Mouse (Mus musculus) adrenal gland, adult 2 months (tissue): Measurements from ENCODE around the gene Spryd3. TPM values are rescaled to one million over a fixed set of nuclear protein-coding genes. Genes with fewer than 3 reads are reported as not detected.
"Not testable (repeated sequence)": the region's sequence is repeated elsewhere in the genome, so short reads cannot be mapped to it uniquely, and the experiment has no call there.

Experiments used
- DNase-seq: peaks from one replicate; pipeline ENCODE4 v3.0.0; 2021
- polyA plus RNA-seq: library from polyadenylated mRNA; depleted of rRNA; stranded (reverse); fragments of >200 nt; gene quantifications from 2 replicates; pipeline ENCODE4 v1.2.3, GENCODE M21; 2012
- total RNA-seq, 2 experiments: library from RNA; stranded (reverse); gene quantifications; 2 replicates each; pipeline ENCODE4 v1.2.3; 2021

The Spryd3 gene
- total and polyA plus RNA-seq, 3 experiments, result 27.4 to 48.9 (median 48.4) TPM

DNA sequence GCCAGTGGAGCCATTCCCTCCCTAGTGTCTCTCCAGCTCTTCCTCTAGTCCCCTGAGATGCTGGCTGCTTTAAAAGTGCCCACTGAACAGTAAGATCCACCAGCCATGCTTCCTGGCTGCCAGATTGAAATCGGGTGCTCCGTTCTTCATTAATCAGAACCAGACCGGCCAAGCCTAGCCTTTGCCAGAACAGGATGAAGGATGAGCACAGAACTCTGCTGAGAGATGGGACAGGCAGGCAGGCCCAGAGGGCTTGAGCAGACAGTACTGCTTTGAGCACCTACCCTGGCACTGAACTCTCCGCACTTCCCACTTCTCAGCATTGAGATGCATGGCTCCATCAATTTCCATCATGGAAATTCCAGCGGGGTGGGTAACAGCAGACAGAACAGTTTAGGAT, 36.8 kb downstream of the Spryd3 start:
- DNase-seq, result peak; percentile 16

GRCm38 (mm10) chr15:102097991-102098555, 38.0 kb downstream of the Spryd3 start:
- DNase-seq, result peak; percentile 6

- DNase-seq, result peak; percentile 42
These were observed 38.7 kb downstream of the Spryd3 start for GRCm38 (mm10) chr15:102097147-102097915.

DNA sequence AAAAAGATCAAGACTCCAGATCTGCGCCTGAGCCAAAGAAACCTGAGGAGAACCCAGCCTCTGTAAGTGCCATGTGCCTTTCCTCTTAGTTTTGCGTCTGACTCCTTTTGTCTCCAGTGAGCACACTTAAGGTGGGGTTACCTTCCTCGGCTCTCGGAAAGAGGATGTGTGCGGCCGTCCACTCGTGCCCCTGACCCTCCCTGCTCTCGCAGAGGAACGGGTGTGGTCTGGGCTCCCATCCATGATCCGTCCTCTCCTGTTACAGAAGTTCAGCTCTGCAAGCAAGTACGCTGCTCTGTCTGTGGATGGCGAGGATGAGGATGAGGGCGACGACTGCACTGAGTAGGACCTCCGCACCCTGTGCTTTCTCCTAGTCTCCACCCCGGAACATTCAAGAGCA, 41.0 kb downstream of the Spryd3 start:
- DNase-seq, result no peak

GRCm38 (mm10) chr15:102094157-102094556, 41.9 kb downstream of the Spryd3 start:
- DNase-seq, result no peak

DNA sequence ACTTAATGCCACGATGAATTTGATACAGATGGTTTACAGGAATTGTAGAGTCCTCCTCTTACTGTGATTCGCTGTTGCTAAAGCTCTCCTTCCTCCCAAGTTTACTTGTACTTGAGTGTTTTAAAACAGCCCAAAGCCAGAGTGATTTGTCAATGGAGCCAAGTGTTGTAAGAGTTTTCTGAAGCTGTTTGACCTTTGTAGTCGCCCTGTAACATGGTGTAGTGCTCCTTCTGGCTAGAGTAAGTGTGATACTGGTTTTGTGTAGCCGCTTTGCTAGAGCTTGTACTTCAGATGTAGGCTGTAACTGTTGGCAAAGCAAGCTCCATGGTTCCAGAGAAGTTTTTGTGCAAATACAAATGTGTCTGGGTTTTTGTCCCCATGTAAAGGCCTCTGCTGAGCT, 43.8 kb downstream of the Spryd3 start:
- no peak for DNase-seq

- no peak for DNase-seq
These were observed 44.3 kb downstream of the Spryd3 start for GRCm38 (mm10) chr15:102091688-102092087.

GRCm38 (mm10) chr15:102091063-102091679, 44.9 kb downstream of the Spryd3 start:
- DNase-seq, result peak; percentile 83

DNA sequence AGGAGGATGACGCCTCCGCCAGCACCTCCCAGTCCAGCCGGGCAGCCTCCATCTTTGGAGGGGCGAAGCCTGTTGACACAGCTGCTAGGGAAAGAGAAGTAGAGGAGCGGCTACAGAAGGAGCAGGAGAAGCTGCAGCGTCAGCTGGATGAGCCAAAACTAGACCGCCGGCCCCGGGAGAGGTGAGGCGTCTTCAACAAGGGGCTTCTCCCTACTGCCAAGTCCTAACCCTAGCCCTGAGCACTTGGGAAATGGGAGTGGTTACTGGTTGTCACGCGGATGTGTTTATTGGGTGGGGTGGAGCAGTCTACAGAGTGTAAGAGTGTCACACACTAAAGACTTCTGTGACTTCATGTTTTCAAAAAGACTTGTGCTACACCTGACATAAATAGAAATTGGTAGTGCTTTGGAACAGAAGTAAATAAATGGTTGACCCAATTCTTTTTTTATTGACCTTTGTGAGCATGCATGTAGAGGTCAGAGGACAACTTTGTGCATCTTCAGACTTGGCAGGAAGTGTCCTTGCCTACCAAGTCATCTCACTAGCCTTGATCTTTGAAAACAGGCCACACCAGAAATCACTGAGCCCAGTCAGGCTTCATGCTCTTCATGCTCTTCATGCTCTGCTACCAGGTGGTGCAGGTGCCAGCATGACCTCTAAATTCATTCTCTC, 46.0 kb downstream of the Spryd3 start:
- no peak for DNase-seq

- DNase-seq, result no peak
These were observed 53.0 kb downstream of the Spryd3 start for GRCm38 (mm10) chr15:102083028-102083427.

DNA sequence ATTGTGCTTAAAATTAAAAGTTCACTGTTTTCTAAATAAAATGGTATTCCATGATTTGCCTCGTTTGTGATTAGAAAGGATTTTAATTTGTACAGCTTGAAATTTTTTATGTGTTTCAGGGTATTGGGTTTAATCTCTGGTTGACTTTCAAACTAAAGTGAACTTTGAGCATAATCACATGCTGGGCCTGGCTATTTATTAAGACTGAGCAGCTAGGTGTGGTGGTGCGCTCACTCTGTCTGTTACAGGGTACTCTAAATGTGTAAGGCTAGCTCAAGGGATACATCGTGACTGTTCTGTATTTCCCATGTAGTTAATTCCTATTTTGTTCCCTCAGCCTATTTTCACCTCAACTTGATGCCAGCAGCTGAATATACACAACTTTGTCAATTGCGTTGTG, 53.9 kb downstream of the Spryd3 start:
- no peak for DNase-seq

GRCm38 (mm10) chr15:102080429-102080828, 55.6 kb downstream of the Spryd3 start:
- no peak for DNase-seq

- DNase-seq, result not testable (repeated sequence)
These were observed 56.1 kb downstream of the Spryd3 start for GRCm38 (mm10) chr15:102079924-102080323.

- no peak for DNase-seq
These were observed 56.8 kb downstream of the Spryd3 start for GRCm38 (mm10) chr15:102079221-102079620.

DNA sequence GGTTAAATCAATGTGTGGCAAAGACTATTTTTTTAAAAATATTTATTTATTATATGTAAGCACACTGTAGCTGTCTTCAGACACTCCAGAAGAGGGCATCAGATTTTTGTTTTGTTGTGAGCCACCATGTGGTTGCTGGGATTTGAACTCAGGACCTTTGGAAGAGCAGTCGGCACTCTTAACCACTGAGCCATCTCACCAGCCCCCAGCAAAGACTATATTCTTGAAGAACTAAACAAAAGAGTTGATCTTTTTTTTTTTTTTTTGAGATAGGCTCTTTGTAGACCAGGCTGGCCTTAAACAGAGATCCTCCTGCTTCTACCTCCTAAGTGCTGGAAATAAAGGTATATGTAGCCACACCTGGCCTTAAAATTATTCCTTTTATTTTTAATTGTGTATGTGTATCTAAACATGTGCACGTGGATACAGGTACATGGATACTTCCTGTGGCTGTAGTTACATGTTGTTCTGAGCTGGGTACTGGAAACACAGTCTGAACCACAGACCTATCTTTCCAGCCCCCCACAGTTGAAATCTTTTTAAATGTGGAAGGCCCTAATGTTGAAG, 58.8 kb downstream of the Spryd3 start:
- no peak for DNase-seq

GRCm38 (mm10) chr15:102074876-102075585, 61.0 kb downstream of the Spryd3 start:
- no peak for DNase-seq

DNA sequence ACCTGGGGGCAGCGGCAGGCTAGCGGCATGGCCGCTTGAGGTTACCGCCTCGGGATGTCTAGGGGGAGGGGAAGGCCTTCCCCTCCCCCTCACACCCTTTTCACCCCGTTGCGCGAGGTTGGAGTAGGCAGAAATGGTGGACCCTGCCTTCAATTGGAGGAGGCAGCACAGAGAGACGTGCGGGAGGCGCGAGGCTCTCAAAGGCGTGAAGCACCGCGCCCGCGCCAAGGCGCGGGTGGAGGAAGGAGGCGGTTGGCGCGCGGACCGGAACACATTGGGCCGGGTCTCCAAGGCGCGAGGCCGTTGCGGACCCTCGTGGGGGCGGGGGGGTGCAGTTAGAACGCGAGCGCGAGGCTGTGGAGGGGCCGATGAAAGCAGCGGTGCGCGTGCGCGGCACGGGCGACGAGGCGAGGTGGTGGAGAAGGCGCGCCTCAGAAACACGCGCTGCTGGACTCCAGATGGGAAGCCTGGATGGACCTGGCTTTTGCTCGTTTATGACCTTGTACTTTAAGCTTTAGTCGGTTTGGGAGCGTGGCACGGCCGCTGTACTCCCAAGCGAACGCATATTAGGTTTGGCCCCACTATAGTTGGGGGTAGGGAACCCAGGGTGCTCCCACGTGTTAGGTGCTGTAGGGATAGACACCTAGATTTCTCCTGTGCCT, 61.8 kb downstream of the Spryd3 start:
- peak; percentile 80 for DNase-seq

GRCm38 (mm10) chr15:102073559-102074069, 62.4 kb downstream of the Spryd3 start, which contains the start of gene Eif4b:
Eif4b (plus strand) TSS chr15:102073773.
- DNase-seq, result peak; percentile 100

GRCm38 (mm10) chr15:102072963-102073558, 63.0 kb downstream of the Spryd3 start:
- DNase-seq, result no peak
